Mouse (Mus musculus) neural tube, embryonic 14.5 days (tissue): ENCODE measurements at regions not wholly inside any gene's neighbourhood (a gene's known extent, or its start where the extent isn't known, plus 50 kb on each side); places are given as distances from the start of the nearest gene placed in this dataset.

Experiments used
- ATAC-seq: fragments of 200-750 bp; cut with Nextera tagmentation; 2 replicates; pipeline ENCODE4 v1.8.0; 2017; ENCODE audit warnings: low read depth, mild to moderate bottlenecking, moderate TSS enrichment, moderate library complexity
- H3K27ac ChIP-seq: fragments of 300-500 bp; sonication (generic); 2 replicates; pipeline ENCODE4 v1.5.1; 2014; ENCODE audit warnings: low read depth, mild to moderate bottlenecking, control low read depth, low read length, moderate library complexity, mixed read lengths
- H3K27me3 ChIP-seq: fragments of 300-500 bp; sonication (generic); 2 replicates; pipeline ENCODE4 v1.6.1; 2014; ENCODE audit warnings: low read length; ENCODE audit not compliant: control insufficient read depth, insufficient read depth
- H3K36me3 ChIP-seq: fragments of 300-500 bp; sonication (generic); 2 replicates; pipeline ENCODE4 v1.6.1; 2014; ENCODE audit warnings: low read length, mixed read lengths; ENCODE audit not compliant: control insufficient read depth, insufficient read depth
- H3K4me1 ChIP-seq: fragments of 300-500 bp; sonication (generic); 2 replicates; pipeline ENCODE4 v1.6.1; 2014; ENCODE audit warnings: low read length; ENCODE audit not compliant: control insufficient read depth, insufficient read depth
- H3K4me2 ChIP-seq: fragments of 300-500 bp; sonication (generic); 2 replicates; pipeline ENCODE4 v1.6.1; 2014; ENCODE audit warnings: mild to moderate bottlenecking, low read depth, low read length, control low read depth
- H3K4me3 ChIP-seq: fragments of 300-500 bp; sonication (generic); 2 replicates; pipeline ENCODE4 v1.5.1; 2014; ENCODE audit warnings: low read depth, low read length, control low read depth, mixed read lengths
- H3K9ac ChIP-seq: fragments of 300-500 bp; sonication (generic); replicated peaks from 2 replicates; pipeline ENCODE4 v1.6.1; 2014; ENCODE audit warnings: low read depth, mild to moderate bottlenecking, control low read depth, low read length, mixed read lengths
- H3K9me3 ChIP-seq: fragments of 300-500 bp; sonication (generic); 2 replicates; pipeline ENCODE4 v1.6.1; 2016; ENCODE audit warnings: low read length; ENCODE audit not compliant: control insufficient read depth
- WGBS: fragments of 180-500 bp; shearing (Covaris S2); extraction: QIAGEN DNeasy Blood & Tissue Kit; methylation state at CpG from one replicate; pipeline ENCODE4 v1.1.7; 2014; 5-methylcytosine and 5-hydroxymethylcytosine counted together

DNA sequence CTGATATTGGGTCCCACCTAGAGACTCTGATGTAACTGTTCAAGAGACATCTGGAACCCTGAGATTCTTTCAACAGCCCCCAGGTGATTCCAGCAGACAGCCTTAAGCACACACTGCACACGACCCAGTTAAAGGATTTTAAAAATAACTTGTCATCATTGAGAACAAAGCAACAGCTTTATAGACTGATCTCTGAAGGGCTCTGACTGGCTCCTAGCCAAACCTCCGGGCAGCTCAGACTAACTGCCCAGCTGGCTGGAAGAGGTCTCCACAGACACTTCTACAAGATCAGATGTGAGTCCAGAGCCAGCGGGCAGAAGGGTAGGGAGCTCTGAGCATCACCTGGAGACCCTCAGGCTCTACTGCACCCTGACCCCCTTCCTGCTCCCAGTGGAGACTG lies 267.8 kb upstream of the Prok2 start:
- H3K4me2 ChIP-seq, result no peak overlapping the region
- WGBS, result 56% methylated on average over 3 of the region's 3 CpGs
- no peak overlapping the region for H3K9ac ChIP-seq
- H3K27me3 ChIP-seq, result 0 out of 2 replicates have a peak, but pooled peaks cover 8% of the 10 kb centered on the region
- no peak for ATAC-seq
- H3K27ac ChIP-seq, result no peak overlapping the region
- H3K4me3 ChIP-seq, result no peak overlapping the region
- H3K36me3 ChIP-seq, result no peaks in the 10 kb centered on the region
- H3K9me3 ChIP-seq, result no peaks in the 10 kb centered on the region
- H3K4me1 ChIP-seq, result 0 out of 2 replicates have a peak, but pooled peaks cover under 1% of the 10 kb centered on the region

DNA sequence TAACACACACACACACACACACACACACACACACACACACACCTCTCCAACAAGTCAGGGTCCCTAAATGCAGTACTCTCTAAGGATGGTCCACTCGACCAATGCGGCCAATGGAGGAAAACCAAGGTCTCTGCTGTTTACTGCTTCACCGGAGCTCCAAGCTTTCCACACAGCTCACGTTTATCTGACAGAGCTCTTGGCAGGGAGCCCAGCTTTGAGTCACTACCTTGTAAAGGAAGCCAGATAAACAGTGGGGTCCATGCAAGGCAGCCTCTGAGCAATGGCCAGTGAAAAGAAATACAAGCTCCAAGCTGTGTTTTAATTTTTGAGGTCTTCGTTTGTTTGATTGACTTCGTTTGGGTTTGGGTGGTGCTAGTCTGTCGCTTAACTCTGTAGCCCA lies 264.9 kb upstream of the Prok2 start:
- 50% methylated on average over 7 of the region's 7 CpGs for WGBS
- Histone ChIP-seq H3K27me3 (0 out of 2 replicates have a peak, but pooled peaks cover under 1% of the 10 kb centered on the region), H3K27ac (no peak overlapping the region), H3K9me3 (no peaks in the 10 kb centered on the region), H3K4me2 (no peak overlapping the region), H3K9ac (no peak overlapping the region), H3K36me3 (no peaks in the 10 kb centered on the region), H3K4me1 (no peaks in the 10 kb centered on the region), H3K4me3 (no peak overlapping the region)
- peak; percentile 75; the same call in 1 of the 2 replicates for ATAC-seq

DNA sequence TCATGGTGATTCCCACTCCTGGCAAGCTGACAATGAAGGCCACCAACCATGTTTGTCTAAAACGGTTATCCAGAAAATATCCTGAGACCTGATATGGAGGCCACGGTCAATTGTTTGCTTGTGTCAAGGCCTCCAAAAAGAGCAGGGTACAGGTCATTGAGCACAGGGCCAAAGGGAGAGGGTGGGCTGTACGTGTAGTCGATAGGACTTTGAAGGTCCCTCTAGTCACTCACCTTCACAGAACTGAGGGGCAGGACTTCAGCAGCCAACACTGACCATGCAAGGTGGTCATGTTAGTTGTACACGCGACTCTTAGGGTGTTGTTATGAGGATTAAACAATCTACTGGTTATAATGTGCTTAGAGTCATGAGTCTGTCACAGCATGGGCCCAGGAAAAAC lies 264.4 kb upstream of the Prok2 start:
- WGBS, result 78% methylated on average over 6 of the region's 6 CpGs
- no peak for ATAC-seq
- Histone ChIP-seq H3K4me1 (no peaks in the 10 kb centered on the region), H3K9me3 (no peaks in the 10 kb centered on the region), H3K9ac (no peak overlapping the region), H3K27ac (no peak overlapping the region), H3K4me2 (no peak overlapping the region), H3K27me3 (0 out of 2 replicates have a peak, but pooled peaks cover 3% of the 10 kb centered on the region), H3K36me3 (no peaks in the 10 kb centered on the region), H3K4me3 (no peak overlapping the region)

DNA sequence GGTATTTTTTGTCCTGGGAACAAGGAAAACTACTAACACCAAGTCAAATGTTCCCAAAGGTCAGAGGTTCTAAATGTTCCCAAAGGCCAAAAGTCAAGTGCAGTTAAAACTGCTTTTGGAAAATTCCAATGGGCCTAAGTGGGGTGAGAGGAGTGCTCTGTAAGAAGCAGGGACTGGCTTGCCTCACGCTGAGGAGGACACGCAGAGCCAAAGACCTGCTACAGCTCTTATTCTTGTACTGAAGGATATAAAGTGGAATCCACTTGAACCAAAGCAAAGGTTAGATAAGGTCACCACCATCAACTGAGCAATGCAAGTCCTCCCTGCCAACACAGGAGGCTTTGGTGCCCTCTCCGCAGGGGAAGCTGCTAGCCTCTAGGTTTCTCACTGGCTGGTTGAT lies 260.3 kb upstream of the Prok2 start:
- H3K27ac ChIP-seq, result no peak overlapping the region
- no peaks in the 10 kb centered on the region for H3K9me3 ChIP-seq
- H3K36me3 ChIP-seq, result no peaks in the 10 kb centered on the region
- H3K4me1 ChIP-seq, result peaks cover 8% of the 10 kb centered on the region; the same call in 1 of the 2 replicates
- no peak for ATAC-seq
- no peak overlapping the region for H3K9ac ChIP-seq
- H3K4me3 ChIP-seq, result no peak overlapping the region
- 82% methylated on average over 3 of the region's 3 CpGs for WGBS
- 0 out of 2 replicates have a peak, but pooled peaks cover 3% of the 10 kb centered on the region for H3K27me3 ChIP-seq
- H3K4me2 ChIP-seq, result no peak overlapping the region

DNA sequence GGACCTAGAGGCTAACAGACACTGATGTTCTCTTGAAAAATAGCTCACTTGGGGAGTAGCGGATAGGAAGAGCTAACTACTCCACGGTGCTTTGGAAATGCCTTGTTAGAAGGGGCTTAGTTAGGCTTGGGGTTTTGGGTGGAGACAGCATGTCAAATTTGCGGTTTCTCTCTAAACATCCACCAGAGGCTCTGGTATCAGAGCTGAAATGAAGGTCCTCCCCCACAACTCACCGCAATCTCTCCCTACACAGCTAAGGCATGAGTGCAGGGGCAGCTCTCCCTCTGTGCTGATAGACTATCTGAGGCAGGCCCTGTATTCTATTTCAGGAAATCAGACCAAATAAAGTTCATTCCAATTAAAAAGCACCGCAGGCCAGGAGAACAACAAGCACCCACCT lies 259.1 kb upstream of the Prok2 start:
- Histone ChIP-seq H3K36me3 (no peaks in the 10 kb centered on the region), H3K4me1 (peaks cover 8% of the 10 kb centered on the region; the same call in 1 of the 2 replicates), H3K4me2 (no peak overlapping the region), H3K27me3 (0 out of 2 replicates have a peak, but pooled peaks cover 3% of the 10 kb centered on the region), H3K9ac (no peak overlapping the region), H3K27ac (no peak overlapping the region), H3K9me3 (no peaks in the 10 kb centered on the region), H3K4me3 (no peak overlapping the region)
- ATAC-seq, result no peak
- WGBS, result 51% methylated on average over 5 of the region's 5 CpGs

DNA sequence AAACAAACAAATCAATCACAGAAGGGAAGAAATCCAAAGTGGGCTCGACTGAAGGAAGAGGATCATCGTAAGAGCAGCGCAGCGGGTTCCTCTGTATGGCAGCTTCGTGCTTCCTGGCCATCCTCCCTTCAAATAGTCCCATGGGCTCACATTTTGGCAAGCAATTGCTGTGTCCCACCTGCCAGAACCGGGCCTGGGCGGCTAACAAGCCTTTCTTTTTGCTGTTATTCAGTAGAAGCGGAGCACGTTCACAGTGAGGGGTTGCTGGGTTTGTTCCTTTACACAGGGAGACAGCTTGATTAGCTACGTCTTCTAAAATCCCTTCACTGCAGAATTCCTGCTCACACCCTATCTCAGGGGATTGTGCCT lies 258.6 kb upstream of the Prok2 start:
- H3K27me3 ChIP-seq, result 0 out of 2 replicates have a peak, but pooled peaks cover 3% of the 10 kb centered on the region
- WGBS, result 21% methylated on average over 10 of the region's 10 CpGs
- peaks cover 8% of the 10 kb centered on the region; the same call in 1 of the 2 replicates for H3K4me1 ChIP-seq
- H3K36me3 ChIP-seq, result no peaks in the 10 kb centered on the region
- no peak overlapping the region for H3K4me2 ChIP-seq
- ATAC-seq, result no peak
- H3K4me3 ChIP-seq, result no peak overlapping the region
- H3K9me3 ChIP-seq, result no peaks in the 10 kb centered on the region
- no peak overlapping the region for H3K9ac ChIP-seq
- H3K27ac ChIP-seq, result no peak overlapping the region

DNA sequence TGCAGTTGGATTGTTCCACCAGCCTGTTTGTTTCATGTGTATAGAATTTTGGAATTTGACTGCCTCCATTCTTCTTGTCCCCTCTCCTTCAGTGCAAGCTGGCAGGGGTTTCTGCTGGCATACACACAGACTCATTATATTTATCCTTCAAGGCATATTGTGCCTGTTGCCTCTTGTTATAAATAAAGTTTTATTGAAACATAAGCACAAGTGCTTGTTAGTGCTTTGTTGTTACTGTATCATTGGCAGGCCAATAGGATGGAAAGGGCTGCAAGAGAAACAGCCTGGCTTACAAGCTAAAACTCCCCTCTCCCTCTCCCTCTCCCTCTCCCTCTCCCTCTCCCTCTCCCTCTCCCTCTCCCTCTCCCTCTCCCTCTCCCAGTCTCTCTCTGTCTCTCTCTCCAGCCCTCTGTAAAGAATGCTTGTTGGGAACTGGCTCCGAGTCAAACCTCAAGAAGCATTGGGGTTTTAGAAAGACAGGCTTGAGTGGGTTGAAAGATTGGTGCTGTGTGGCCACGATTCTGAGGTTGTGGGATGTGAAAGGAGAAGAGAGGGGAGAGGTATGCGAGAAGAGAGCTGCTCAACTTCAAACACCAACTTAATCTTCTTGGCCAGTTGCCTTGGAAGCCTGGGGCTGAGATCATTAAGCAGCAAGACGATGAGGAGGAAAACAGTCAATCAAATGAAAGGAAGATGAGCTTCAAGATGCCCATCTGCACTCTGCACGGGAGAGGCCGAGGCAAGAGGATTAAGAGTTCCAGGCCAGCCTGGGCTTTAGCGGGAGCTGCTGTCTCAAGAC lies 258.1 kb upstream of the Prok2 start:
- Histone ChIP-seq H3K9ac (no peak overlapping the region), H3K4me2 (no peak overlapping the region), H3K27ac (no peak overlapping the region), H3K27me3 (0 out of 2 replicates have a peak, but pooled peaks cover 3% of the 10 kb centered on the region), H3K4me1 (peaks cover 8% of the 10 kb centered on the region; the same call in 1 of the 2 replicates), H3K36me3 (no peaks in the 10 kb centered on the region), H3K9me3 (no peaks in the 10 kb centered on the region), H3K4me3 (no peak overlapping the region)
- ATAC-seq, result no peak
- 26% methylated on average over 7 of the region's 7 CpGs for WGBS

DNA sequence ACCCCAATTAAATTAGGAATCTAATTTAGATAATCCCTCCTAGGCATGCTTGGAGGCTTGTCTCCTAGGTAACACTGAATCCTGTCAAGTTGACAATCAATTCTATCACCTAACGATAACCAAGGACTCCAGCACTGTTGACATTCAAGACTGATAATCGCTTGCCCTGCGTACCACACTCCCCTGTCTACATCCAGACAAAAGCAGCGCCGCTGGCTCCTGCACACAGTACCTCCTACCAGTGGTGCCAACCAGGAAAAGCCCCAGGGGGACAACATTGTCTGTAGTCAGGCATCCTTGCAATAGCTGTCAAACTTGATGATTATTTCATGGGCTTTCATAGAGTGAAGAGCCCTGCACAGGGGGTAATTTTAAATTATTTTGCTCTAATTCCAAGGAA lies 253.4 kb upstream of the Prok2 start:
- H3K4me2 ChIP-seq, result no peak overlapping the region
- no peaks in the 10 kb centered on the region for H3K9me3 ChIP-seq
- peaks cover 2% of the 10 kb centered on the region; the same call in 1 of the 2 replicates for H3K4me1 ChIP-seq
- no peak overlapping the region for H3K4me3 ChIP-seq
- no peaks in the 10 kb centered on the region for H3K27me3 ChIP-seq
- no peak for ATAC-seq
- H3K9ac ChIP-seq, result no peak overlapping the region
- WGBS, result 51% methylated on average over 5 of the region's 5 CpGs
- H3K27ac ChIP-seq, result no peak overlapping the region
- no peaks in the 10 kb centered on the region for H3K36me3 ChIP-seq

DNA sequence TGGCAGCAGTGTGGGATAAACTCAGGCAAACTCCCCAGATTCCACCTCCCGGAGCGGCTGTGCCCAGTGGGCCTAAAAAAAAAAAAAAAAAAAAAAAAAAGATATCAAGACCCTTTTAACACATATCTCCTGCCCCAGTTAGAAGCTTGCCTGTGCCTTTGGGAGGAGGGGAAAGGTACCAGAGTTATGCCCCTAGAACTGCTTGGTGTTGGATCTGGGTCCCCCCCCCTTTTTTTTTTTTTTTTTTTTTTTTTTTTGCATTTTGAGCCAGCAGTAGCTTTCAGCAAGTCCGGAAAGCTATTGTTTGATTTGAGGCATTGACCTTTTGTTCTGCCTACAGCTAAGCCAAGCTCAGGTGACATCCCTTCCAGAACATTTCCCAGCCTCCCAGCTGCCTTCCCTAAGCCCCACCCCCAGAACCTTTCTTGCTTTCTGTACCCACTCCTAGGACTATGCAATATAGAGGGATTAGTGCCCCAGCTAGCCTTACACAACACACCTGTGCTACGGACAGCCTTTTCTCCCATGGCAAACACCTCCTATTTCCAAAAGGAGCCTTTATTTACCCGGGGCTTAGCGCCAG lies 252.1 kb upstream of the Prok2 start:
- H3K27me3 ChIP-seq, result no peaks in the 10 kb centered on the region
- 71% methylated on average over 6 of the region's 6 CpGs for WGBS
- no peaks in the 10 kb centered on the region for H3K4me1 ChIP-seq
- no peak overlapping the region for H3K27ac ChIP-seq
- no peak overlapping the region for H3K4me3 ChIP-seq
- H3K9ac ChIP-seq, result no peak overlapping the region
- H3K9me3 ChIP-seq, result no peaks in the 10 kb centered on the region
- H3K36me3 ChIP-seq, result no peaks in the 10 kb centered on the region
- ATAC-seq, result no peak
- no peak overlapping the region for H3K4me2 ChIP-seq
